Mouse (Mus musculus) heart, embryonic 14.5 days (tissue): ENCODE results near the gene Gm12394. TPM values are rescaled to one million over a fixed set of nuclear protein-coding genes. Genes with fewer than 3 reads are reported as not detected.

Experiments
- ATAC-seq: fragments of 200-750 bp; cut with Nextera tagmentation; 2 replicates; pipeline ENCODE4 v1.8.0; 2017; ENCODE audit warnings: low read depth, moderate TSS enrichment; ENCODE audit not compliant: insufficient number of reproducible peaks, insufficient read depth, low FRiP score
- H3K27ac ChIP-seq, 2 experiments: fragments of 200-500 bp in 1 of 2; fragments of 300-500 bp in 1 of 2; sonication (generic) in 1 of 2; replicated peaks in 1 of 2; 2 replicates each; pipeline ENCODE4 v1.5.1; 2012 to 2014; ENCODE audit warnings: low read depth in 2 of 2, low read length in 2 of 2, control low read depth in 1 of 2, mild to moderate bottlenecking in 1 of 2, mixed read lengths in 1 of 2; ENCODE audit not compliant: control insufficient read depth in 1 of 2, insufficient read depth in 1 of 2
- H3K27me3 ChIP-seq: fragments of 300-500 bp; sonication (generic); 2 replicates; pipeline ENCODE4 v1.6.1; 2014; ENCODE audit warnings: mild to moderate bottlenecking, low read length, control low read depth; ENCODE audit not compliant: control insufficient read depth, insufficient read depth
- H3K36me3 ChIP-seq: fragments of 300-500 bp; sonication (generic); 2 replicates; pipeline ENCODE4 v1.6.1; 2014; ENCODE audit warnings: mild to moderate bottlenecking, control low read depth, low read length, mixed read lengths; ENCODE audit not compliant: control insufficient read depth, insufficient read depth
- H3K4me1 ChIP-seq, 2 experiments: fragments of 200-500 bp in 1 of 2; fragments of 300-500 bp in 1 of 2; sonication (generic) in 1 of 2; 2 replicates each; pipeline ENCODE4 v1.6.1; 2012 to 2014; ENCODE audit warnings: low read length in 2 of 2, control low read depth in 1 of 2, mixed read lengths in 1 of 2; ENCODE audit not compliant: control insufficient read depth in 2 of 2, insufficient read depth in 2 of 2
- H3K4me2 ChIP-seq: fragments of 300-500 bp; sonication (generic); 2 replicates; pipeline ENCODE4 v1.6.1; 2014; ENCODE audit warnings: mild to moderate bottlenecking, low read length
- H3K4me3 ChIP-seq, 2 experiments: fragments of 200-500 bp in 1 of 2; fragments of 300-500 bp in 1 of 2; sonication (generic) in 1 of 2; 2 replicates each; pipeline ENCODE4 v1.5.1; 2012 to 2014; ENCODE audit warnings: low read length in 2 of 2, mild to moderate bottlenecking in 2 of 2, control low read depth in 1 of 2, low read depth in 1 of 2, moderate library complexity in 1 of 2; ENCODE audit not compliant: control insufficient read depth in 1 of 2, insufficient read depth in 1 of 2
- H3K9ac ChIP-seq: fragments of 300-500 bp; sonication (generic); 2 replicates; pipeline ENCODE4 v1.6.1; 2014; ENCODE audit warnings: mild to moderate bottlenecking, low read length
- H3K9me3 ChIP-seq: fragments of 300-500 bp; sonication (generic); 2 replicates; pipeline ENCODE4 v1.6.1; 2016; ENCODE audit warnings: low read length, control low read depth; ENCODE audit not compliant: control insufficient read depth
- WGBS: fragments of 180-500 bp; shearing (Covaris S2); extraction: QIAGEN DNeasy Blood & Tissue Kit; methylation state at CpG from one replicate; pipeline ENCODE4 v1.1.7; 2014; 5-methylcytosine and 5-hydroxymethylcytosine counted together
- polyA plus RNA-seq: library from polyadenylated mRNA; unstranded; fragments of >200 nt; fragmentation: Nextera tagmentation; extraction: Ambion mirVana; gene quantifications from 2 replicates; pipeline ENCODE4 v1.2.1, GENCODE M21; 2014

Gm12394 gene
- polyA plus RNA-seq, 1 experiment from 2014 or later, result not detected

GRCm38 (mm10) chr4:42895118-42895517 is 38.5 kb upstream of the Gm12394 start:
- H3K4me1 ChIP-seq, result no peaks in the 10 kb centered on the region
- H3K4me3 ChIP-seq, result no peak overlapping the region
- H3K9ac ChIP-seq, result no peak overlapping the region
- no peaks in the 10 kb centered on the region for H3K27me3 ChIP-seq
- 75% methylated on average over 7 of the region's 7 CpGs for WGBS
- no peak for ATAC-seq
- no peak overlapping the region for H3K27ac ChIP-seq
- no peaks in the 10 kb centered on the region for H3K9me3 ChIP-seq
- no peak overlapping the region for H3K4me2 ChIP-seq
- no peaks in the 10 kb centered on the region for H3K36me3 ChIP-seq

GRCm38 (mm10) chr4:42891176-42891575 is 34.6 kb upstream of the Gm12394 start:
- Histone ChIP-seq H3K36me3 (no peaks in the 10 kb centered on the region), H3K9ac (no peak overlapping the region), H3K27ac (no peak overlapping the region), H3K9me3 (no peaks in the 10 kb centered on the region), H3K4me2 (no peak overlapping the region), H3K27me3 (no peaks in the 10 kb centered on the region), H3K4me3 (no peak overlapping the region), H3K4me1 (no peaks in the 10 kb centered on the region)
- 69% methylated on average over 7 of the region's 7 CpGs for WGBS
- ATAC-seq, result no peak

DNA sequence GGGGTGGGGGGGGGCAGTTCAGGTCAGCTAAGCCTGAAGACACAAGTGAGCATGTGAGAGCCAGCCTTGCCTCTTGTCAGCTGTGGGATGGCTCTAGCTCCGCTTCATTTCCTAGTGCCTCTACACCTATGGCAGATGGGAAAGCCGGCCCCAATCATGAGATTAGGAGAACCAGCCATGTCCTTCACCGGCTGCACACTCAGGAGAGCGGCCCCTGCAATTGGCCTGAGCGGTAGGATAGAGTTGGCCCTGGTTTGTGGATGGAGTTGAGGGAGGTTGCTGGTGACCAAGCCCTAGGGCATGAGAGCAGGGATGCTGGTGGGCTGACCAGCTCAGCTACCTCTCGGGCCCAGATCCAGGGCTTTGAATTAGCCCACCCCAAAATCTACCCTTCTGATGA is 32.2 kb upstream of the Gm12394 start:
- WGBS, result 87% methylated on average over 6 of the region's 6 CpGs
- Histone ChIP-seq H3K36me3 (no peaks in the 10 kb centered on the region), H3K9ac (no peak overlapping the region), H3K27me3 (no peaks in the 10 kb centered on the region), H3K4me1 (no peaks in the 10 kb centered on the region), H3K27ac (no peak overlapping the region), H3K9me3 (no peaks in the 10 kb centered on the region), H3K4me2 (no peak overlapping the region), H3K4me3 (no peak overlapping the region)
- no peak for ATAC-seq

GRCm38 (mm10) chr4:42886926-42887325 is 30.4 kb upstream of the Gm12394 start:
- Histone ChIP-seq H3K9ac (no peak overlapping the region), H3K9me3 (no peaks in the 10 kb centered on the region), H3K4me2 (no peak overlapping the region), H3K36me3 (no peaks in the 10 kb centered on the region), H3K4me3 (no peak overlapping the region), H3K4me1 (no peaks in the 10 kb centered on the region), H3K27me3 (no peaks in the 10 kb centered on the region), H3K27ac (no peak overlapping the region)
- ATAC-seq, result no peak
- 85% methylated on average over 6 of the region's 6 CpGs for WGBS

GRCm38 (mm10) chr4:42880677-42880948 is 24.0 kb upstream of the Gm12394 start:
- ATAC-seq, result no peak
- H3K9ac ChIP-seq, result no peak overlapping the region
- WGBS, result 35% methylated on average over 1 of the region's 1 CpGs
- H3K4me3 ChIP-seq, result no peak overlapping the region
- H3K9me3 ChIP-seq, result no peaks in the 10 kb centered on the region
- no peaks in the 10 kb centered on the region for H3K36me3 ChIP-seq
- H3K4me1 ChIP-seq, result peaks cover 2 to 6% of the 10 kb centered on the region in 2 experiments; a peak in 2 of 4 replicates
- H3K27ac ChIP-seq, result no peak overlapping the region
- no peak overlapping the region for H3K4me2 ChIP-seq
- no peaks in the 10 kb centered on the region for H3K27me3 ChIP-seq

DNA sequence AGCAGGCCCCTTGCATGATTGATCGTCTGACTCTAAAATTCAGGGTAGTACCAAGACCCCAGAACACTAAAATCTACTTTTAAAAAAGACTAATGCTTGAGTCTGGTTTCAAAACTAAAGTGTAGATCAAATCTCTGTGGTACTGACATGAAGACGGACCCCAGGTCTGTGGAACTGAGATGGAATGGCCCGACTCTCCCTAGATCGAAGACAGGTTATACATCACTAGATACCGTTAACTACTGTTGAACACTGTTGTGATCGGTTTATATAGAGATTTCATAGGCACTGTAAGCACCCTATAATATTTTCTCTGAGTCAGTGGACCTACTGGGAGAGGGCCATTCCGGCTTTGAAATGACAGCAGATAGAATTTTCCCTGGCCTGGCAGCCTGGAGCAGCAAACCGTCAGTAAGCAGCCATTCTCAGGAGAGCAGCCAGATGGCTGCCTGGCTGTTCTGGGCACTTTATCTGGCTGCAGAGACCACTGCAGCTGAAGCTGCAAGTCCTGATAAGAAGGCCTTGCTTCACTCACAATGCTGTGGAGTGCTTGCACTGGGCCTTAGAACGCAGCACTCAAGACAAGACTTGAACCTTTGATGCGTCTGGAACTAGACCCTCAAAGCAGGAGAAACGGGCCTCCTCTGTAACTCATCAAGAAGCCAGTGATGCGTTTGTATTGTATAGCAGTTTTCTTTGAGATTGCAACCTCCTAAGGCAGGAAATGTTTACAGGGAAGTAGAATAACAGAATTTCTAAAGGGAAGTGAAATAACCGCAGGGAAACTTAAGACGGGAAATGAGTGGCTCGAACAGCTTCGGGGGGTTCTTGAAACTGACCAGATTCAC is 23.5 kb upstream of the Gm12394 start:
- no peak overlapping the region for H3K4me3 ChIP-seq
- peaks cover 2 to 6% of the 10 kb centered on the region in 2 experiments; a peak in 2 of 4 replicates for H3K4me1 ChIP-seq
- H3K27ac ChIP-seq, result no peak overlapping the region
- H3K9ac ChIP-seq, result no peak overlapping the region
- WGBS, result 50% methylated on average over 16 of the region's 16 CpGs
- no peaks in the 10 kb centered on the region for H3K9me3 ChIP-seq
- ATAC-seq, result no peak
- H3K4me2 ChIP-seq, result no peak overlapping the region
- no peaks in the 10 kb centered on the region for H3K36me3 ChIP-seq
- H3K27me3 ChIP-seq, result no peaks in the 10 kb centered on the region

DNA sequence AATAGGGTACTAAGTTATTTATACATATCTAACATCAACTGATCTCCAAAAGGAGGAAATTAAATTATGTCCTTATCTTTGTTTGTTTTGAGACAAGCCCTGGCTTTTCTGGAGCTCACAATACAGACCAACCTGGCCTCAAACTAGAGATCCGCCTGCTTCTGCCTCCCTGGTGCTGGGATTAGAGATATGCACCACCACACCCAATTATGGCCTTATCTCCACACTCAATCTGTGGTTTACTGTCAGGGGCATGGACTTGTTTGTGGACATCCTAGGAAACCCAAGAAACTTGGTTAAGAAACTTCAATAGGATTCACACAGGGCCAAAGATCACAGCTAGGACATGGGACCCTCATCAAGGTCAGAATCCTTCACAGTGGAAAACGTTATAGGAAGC is 21.1 kb upstream of the Gm12394 start:
- Histone ChIP-seq H3K4me3 (no peak overlapping the region), H3K9me3 (no peaks in the 10 kb centered on the region), H3K27ac (no peak overlapping the region), H3K27me3 (no peaks in the 10 kb centered on the region), H3K36me3 (no peaks in the 10 kb centered on the region), H3K9ac (no peak overlapping the region), H3K4me2 (no peak overlapping the region), H3K4me1 (peaks cover 2 to 6% of the 10 kb centered on the region in 2 experiments; a peak in 2 of 4 replicates)
- no peak for ATAC-seq
- WGBS, result 83% methylated on average over 2 of the region's 2 CpGs
